Mouse (Mus musculus): ENCODE measurements around the gene Ifnk.

GRCm38 (mm10) chr4:35112452-35112851 is 39.4 kb upstream of the Ifnk start:
- no peak for TF ChIP-seq CTCF (IDR thresholded peaks at IDR 0.05; ENCODE audit: borderline replicate concordance, insufficient read depth, low read length)
- TF ChIP-seq POLR2A (IDR thresholded peaks at IDR 0.05; ENCODE audit: low read depth, low read length): no peak

All from embryonic fibroblast, embryonic 13.5 days (primary cell).